Mouse (Mus musculus): ENCODE measurements around the gene Ankrd53.
"Not testable (repeated sequence)": the region's sequence is repeated elsewhere in the genome, so short reads cannot be mapped to it uniquely, and the experiment has no call there.

Ankrd53 gene

GRCm38 (mm10) chr6:83766982-83767381 is 4.5 kb downstream of the Ankrd53 start:
- DNase-seq (ENCODE audit: low spot score in 2 of 2) = no peak

- no peak for DNase-seq (ENCODE audit: low spot score in 2 of 2)
Measured at GRCm38 (mm10) chr6:83768485-83768884, 6.0 kb downstream of the Ankrd53 start.

- DNase-seq (ENCODE audit: low spot score in 2 of 2) = no peak
Measured at GRCm38 (mm10) chr6:83774126-83774525, 11.7 kb downstream of the Ankrd53 start.

- peak in 1 of 2 experiments; percentile 43 for DNase-seq (ENCODE audit: low spot score in 2 of 2)
Measured at GRCm38 (mm10) chr6:83774781-83775563, 12.5 kb downstream of the Ankrd53 start.

DNA sequence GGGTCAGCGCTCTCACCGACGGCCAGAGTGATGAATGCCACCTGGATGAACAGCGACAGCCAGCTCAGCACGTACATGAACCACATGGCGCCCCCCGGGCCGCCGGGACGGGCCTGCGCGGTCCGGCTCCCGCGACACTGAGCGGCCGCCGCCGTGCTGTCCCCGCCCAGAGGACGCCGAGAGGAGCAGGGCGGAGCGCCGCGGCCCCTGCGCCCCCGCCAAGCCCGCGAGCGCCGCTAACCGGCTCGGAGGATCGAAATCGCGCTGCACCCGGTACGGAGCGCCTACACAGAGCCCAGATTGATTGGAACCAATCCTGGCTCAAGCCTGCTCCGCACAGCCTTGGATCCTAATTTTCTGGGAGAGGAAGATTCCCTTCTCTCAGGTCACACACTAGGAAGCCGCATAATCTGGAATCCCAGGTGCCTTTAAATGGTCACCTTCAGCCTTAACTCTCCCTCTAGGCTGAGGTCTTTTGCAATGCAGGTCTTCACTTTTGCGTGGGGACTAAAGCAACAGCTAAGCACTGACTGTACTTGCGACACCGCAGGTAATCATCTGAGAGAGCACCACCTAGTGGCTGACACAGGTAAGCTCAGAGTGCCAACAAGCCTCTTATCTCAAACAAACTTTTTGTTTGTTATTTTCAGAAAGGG is 13.3 kb downstream of the Ankrd53 start, which contains the start of gene Tex261:
Gene Tex261, minus strand, starts transcription at position 176 of the 656 bp plus-strand sequence.
- peak; percentile 94 for DNase-seq (ENCODE audit: low spot score in 2 of 2)

GRCm38 (mm10) chr6:83778306-83778705 is 15.9 kb downstream of the Ankrd53 start:
- no peak for DNase-seq (ENCODE audit: low spot score in 2 of 2)

DNA sequence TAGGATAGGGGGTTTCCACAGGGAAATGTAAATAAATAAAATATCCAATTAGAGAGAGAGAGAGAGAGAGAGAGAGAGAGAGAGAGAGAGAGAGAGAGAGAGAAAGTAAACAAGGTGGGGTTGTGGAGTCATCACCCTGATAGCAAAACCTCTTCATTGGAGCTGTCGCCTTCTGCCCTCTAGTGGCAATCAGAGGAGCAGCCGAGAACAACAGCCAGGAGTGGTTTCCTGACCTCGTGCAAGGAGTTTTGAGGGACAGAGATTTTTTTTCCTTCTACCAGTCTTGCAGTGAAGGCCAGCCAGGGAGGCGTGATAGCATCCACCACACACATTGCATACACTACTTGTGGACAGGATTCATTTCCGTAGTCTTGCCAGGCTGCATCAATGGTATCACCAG is 16.6 kb downstream of the Ankrd53 start:
- peak in 1 of 2 experiments; percentile 59 for DNase-seq (ENCODE audit: low spot score in 2 of 2)

- DNase-seq (ENCODE audit: low spot score in 2 of 2) = no peak
Measured at GRCm38 (mm10) chr6:83786426-83786825, 24.0 kb downstream of the Ankrd53 start.

DNA sequence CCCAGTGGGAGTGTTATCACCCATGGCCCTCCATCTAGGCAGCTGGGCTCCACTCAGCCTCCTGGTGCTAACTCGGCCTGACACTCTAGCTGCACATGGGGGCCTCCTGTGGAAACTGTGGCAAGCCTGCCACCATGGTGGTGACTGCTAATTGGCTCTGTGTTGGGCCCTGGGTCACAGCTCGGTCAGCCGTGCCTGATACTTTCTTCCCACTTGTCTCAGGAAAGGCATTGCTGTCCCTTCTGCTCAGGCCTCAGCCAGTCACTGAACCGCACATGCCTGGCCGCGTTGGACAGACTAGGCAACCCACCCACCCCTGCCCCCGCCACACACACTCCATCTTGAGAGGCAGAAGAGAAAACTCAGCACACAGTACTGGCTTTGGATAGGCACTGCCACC is 26.1 kb downstream of the Ankrd53 start:
- DNase-seq (ENCODE audit: low spot score in 2 of 2) = no peak

- DNase-seq (ENCODE audit: low spot score in 2 of 2) = not testable (repeated sequence)
Measured at GRCm38 (mm10) chr6:83790533-83790932, 28.1 kb downstream of the Ankrd53 start.

DNA sequence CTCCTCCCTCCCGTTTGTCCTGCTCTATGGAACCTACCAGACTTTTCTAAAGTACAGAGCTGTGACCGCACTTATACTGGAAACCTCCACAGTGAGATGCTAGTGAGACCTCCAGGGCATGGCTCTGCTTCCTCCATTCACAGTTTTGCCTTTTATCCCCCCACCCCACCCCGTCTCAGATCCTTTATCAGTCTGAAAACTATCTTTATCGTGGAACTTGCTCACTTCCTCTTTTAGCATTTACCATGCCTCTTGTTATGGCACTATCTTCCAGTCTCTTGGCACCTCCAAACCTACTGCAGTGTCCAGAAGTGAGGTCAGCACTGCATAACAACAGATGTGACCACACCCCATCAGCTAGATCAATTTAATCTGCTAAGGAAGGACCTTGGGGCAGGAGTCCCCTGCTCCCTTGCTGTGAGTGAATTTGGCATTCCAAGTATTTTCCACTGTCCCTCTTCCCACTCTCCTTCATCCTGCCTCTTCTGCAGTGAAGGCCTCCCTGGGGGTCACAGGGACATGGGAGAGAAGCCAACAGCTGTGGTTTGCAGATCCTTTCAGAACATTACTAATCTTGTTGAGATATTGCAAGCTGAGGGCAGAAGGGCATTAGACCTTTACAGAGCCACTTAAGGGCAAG is 28.9 kb downstream of the Ankrd53 start:
- DNase-seq (ENCODE audit: low spot score in 2 of 2) = no peak

- peak; percentile 95 to 97 for DNase-seq (ENCODE audit: low spot score in 2 of 2)
Measured at GRCm38 (mm10) chr6:83794760-83795296, 32.4 kb downstream of the Ankrd53 start, which contains the start of gene Nagk. TSS of gene Nagk (plus strand) at chr6:83794982.

GRCm38 (mm10) chr6:83795492-83795900 is 33.1 kb downstream of the Ankrd53 start:
- DNase-seq (ENCODE audit: low spot score in 2 of 2) = peak; percentile 70 to 80

- DNase-seq (ENCODE audit: low spot score in 2 of 2) = peak in 1 of 2 experiments; percentile 30
Measured at GRCm38 (mm10) chr6:83796686-83797085, 34.2 kb downstream of the Ankrd53 start.

DNA sequence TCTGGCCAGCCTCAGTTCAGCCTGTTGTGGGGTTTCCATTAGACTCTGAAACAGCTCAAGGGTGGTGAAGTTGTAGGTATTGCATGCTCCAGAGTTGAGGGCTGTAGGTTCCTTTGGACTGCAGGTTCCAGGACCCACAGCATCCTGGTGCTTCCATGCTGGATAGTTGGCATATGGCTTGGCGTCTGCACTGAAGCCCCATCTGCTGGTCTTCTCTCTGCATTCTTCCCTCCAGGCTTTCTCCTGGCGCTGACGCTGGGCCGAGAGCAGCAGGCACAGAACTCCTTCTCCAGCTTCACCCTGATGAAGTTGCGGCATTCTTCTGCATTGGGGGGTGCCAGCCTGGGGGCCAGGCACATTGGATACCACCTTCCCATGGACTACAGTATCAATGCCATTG is 39.6 kb downstream of the Ankrd53 start:
- DNase-seq (ENCODE audit: low spot score in 2 of 2) = peak; percentile 45 to 54

DNA sequence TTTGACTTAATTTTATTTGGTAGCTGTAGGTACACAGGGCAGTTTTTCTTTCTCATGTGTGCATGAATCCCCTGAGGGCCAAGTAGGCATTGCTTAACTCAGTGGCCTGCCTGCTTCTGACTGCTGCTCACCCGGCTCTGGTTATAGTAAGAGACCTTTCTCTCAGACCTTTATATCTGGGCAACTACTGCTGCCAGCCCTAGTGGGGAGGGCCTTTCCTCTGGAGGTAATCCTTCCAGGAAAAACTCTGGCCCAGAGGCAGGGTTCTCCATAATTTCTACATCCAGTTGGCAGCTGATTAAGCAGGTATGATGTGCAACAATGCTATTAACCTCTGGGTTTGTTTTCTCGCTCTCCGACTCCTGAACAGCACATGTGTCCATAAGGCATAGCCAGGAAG is 40.4 kb downstream of the Ankrd53 start:
- no peak for DNase-seq (ENCODE audit: low spot score in 2 of 2)

GRCm38 (mm10) chr6:83815801-83816200 is 53.4 kb downstream of the Ankrd53 start:
- DNase-seq (ENCODE audit: low spot score in 2 of 2) = no peak
